Mouse (Mus musculus): ENCODE results near the gene Cma1.

- TF ChIP-seq CTCF (IDR thresholded peaks at IDR 0.05; ENCODE audit: low read depth, low read length) (no peak), POLR2A (IDR thresholded peaks at IDR 0.05; ENCODE audit: borderline replicate concordance, low read depth, low read length) (no peak)
Observed at GRCm38 (mm10) chr14:55944575-55944974, at the start of gene Cma1.
